Mouse (Mus musculus): ENCODE results near the gene Sema6b.

DNA sequence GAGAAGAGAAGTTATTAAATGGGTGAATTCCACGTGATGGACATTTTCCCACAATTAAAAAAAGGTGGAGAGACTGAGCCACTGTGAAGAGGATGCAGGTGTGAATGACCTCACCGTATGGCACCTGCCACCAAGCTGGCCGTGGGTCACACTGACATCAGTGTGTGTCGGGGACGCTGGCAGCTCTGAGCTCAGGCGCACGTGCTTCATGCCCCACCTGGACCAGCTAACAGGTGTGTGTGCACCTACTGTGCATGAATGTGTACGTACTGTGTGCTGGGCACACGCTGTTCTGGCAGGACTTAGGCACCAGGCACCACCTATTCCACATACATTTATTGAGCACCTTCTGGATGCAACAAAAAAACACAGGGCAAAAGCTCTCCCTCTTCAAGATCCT is 4.4 kb upstream of the Sema6b start:
- TF ChIP-seq CTCF (IDR thresholded peaks at IDR 0.05; ENCODE audit: borderline replicate concordance, insufficient read depth, low read depth, low read length): no peak
- TF ChIP-seq POLR2A (IDR thresholded peaks at IDR 0.05; ENCODE audit: borderline replicate concordance, insufficient read depth, low read length): no peak

Data from cerebellum, adult 2 months (tissue).